Mouse (Mus musculus): Measurements from ENCODE around the gene Tmem198.

Gene Tmem198

DNA sequence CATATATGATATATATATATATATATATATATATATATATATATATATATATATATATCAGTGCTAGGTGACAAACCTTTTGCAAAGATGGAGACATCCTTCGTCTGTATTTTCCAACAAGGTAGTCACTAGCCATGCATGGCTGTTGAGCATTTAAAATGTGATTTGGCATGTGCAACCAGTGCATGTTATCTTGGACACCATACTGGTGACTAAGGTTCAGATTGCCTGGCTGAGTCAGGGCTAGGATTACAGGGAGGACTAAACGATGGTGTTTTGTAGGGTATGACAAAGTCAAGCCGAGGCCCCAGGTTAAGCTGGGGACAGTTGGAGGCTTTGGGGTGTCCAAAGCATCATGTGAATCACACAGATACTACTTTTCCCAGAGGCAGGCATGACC lies 23.9 kb upstream of the Tmem198 start:
- DNase-seq (ENCODE audit: low read depth, low spot score): no peak

DNA sequence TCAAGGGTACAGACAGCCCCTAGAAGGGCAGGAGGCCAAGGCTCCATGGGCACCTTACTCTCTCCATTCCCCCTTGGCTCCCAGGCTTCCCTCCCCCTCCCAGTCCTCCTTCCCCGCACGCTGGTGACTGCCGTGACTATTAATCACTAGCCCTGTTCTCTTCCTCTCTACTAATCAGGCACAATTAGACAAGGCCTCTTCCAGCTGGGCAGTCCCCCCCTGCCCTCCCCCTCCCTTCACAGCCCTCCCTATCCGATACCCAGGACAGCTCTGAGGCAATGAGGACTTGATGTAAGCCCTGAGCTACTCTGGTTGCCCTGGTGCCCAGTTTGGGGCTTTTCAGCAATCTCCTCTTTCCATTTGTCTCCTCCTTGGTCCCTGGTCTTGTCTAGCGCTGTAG lies 23.4 kb upstream of the Tmem198 start:
- DNase-seq (ENCODE audit: low read depth, low spot score): no peak

DNA sequence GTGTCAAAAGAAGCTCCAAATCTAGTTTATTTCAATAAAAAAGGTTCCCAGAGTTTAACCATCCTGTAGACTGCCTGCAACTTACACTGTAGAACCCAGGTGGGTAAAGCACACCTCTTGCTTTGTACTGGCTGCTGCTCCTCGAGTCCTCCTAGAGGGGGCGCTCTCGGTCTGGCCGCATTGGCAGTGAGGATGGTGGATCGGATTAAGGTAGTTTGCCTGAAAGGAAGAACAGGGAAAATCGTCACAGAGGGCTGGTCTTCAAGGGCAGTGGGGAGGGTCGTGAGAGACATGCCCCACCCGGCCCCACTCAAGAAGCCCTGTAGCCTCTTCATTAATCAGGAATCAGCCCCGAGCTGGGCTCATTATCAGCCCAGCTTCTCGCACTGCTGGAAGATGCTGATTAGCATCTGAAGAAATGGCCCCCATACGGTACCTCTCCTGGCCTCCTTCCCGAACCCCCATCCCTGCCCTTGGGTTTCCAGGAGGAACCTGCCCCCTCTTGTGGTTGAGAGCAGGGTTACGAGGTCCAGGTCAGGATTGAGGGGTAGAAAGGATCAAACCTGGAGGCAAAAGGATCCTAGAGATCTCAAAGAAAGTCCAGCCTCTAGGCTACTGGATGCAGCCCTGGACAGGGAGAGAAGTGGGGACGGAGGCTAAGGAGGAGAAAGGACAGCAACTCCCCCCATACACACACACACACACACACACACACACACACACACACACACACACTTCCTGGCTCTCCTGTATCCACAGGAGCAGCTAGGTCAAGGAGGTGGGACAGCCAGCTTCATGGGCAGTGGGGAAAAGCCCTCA lies 22.4 kb upstream of the Tmem198 start:
- DNase-seq (ENCODE audit: low read depth, low spot score): peak; percentile 71

DNA sequence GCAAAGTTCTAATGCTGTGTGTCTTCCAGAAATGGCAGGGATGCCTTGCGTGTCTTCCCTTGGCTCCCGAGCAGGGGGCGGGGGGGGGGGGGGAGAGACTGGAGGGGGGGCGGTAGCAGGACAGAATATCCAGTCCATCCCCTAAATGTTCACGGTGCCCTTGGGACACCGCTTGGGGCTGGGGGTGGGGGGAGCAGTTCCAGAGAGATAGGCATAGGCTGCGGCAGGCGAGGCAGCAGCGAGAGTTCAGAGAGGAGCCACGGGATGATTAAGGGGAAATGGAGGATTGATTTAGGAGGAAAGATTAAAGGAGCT lies 21.7 kb upstream of the Tmem198 start:
- no peak for DNase-seq (ENCODE audit: low read depth, low spot score)

DNA sequence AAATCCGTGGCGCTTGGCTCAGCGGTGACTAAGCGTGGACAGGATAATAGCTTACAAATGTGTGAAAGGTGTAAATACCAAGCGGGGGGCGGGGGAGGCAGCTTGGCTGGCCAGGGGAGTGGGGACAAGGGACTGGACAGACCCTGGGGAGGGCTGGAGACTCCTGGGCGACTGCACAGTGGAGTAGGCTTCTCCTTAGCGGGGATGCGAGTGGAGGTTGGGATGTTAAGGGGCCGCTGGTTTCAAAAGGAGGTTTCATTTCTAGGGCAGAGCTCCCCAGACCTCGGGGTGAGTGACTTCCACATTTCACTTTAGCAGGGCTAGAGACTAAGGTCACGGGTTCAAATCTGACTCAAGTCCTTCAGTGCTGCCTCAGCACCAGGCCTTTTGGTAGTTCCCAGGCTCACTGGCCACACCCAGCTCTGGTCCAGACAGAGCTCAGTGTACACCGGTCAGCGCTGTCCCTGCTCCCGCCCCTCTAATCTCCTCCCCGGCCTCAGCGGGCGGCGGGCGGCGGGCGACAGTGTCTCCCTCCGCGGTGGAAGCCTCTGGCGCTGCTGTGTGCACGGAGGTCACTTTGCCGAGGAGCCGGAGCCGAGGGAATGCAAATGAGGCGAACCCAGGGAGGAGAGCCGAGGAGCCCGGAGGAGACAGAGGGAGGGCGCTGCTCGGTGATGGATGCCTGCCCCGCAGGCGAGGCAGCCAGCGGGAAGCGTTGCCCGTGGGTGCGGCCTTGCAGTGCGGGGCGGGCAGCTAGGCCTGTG lies 21.1 kb upstream of the Tmem198 start:
- no peak for DNase-seq (ENCODE audit: low read depth, low spot score)

DNA sequence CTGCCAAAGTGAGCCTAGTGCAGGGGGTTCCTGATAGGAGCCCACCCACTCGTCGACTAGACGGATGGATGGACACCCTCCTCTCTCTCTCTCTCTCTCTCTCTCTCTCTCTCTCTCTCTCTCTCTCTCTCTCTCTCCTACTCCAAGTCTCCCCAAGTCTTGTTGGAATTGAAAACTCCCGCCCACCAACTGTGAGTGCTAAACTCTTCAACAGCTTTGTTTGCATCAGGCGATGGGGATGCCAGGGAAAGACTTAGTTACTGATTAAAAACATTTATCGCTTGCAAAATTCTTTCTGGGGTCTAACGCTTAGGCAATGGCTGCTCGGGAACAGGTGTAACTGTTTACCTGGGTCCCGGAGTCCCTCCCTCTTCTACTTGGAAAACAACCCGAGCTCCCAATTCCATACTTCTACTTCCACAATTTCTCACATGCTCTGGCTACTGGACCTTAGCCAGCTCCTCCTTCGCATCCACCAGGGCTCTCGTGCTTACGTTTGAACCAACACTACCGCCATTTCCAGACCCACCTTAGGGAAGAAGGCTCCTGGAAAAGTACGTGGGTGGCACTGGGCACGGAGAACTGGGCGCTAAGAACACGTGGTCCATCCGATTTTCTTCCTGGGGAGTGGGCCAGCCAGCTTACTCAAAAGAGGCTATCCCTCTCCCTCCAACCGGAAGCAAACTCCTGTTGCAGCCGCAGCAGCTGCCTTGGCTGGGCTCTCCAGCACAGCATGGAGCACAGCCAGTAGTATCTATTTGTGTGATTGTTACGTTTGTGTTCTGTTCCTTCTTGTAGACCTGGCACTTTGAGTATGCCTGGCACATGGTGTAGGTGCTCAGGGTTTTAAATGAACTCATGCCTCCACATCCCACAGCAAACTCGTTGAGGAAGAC lies 20.3 kb upstream of the Tmem198 start:
- no peak for DNase-seq (ENCODE audit: low read depth, low spot score)

DNA sequence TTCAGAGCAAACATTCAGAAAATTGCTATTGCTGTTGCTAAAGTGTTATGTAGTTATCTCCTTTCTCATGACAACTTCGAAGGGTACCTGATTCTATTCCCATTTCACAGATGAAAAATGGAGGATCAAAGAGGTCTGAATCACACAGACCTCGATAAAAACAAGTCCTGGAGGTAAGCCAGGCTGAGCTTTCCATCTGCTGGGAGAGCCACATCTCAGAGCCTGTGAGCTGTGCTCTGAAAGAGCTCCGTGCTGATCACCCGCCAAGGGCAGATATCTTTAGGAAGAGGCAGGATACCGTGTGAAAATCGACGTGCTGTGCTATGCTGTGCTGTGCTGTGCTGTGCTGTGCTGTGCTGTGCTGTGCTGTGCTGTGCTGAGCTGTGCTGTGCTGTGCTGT lies 19.0 kb upstream of the Tmem198 start:
- DNase-seq (ENCODE audit: low read depth, low spot score): no peak

DNA sequence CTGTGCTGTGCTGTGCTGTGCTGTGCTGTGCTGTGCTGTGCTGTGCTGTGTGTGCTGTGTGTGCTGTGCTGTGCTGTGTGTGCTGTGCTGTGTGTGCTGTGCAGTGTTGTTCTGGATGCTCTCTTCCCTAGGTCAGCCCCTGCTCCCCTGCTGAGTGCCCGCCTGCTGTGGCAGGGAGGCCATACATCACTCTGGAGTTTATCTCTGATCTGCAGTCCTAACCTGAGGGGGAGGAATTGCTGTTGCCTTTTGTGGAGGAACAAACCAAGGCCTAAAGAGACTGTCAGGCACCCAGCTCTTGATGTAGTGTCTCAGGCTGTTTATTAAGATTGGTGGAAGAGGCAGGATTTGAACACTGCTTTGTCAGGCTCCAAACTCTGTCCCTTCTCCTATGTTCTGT lies 16.7 kb upstream of the Tmem198 start:
- no peak for DNase-seq (ENCODE audit: low read depth, low spot score)

DNA sequence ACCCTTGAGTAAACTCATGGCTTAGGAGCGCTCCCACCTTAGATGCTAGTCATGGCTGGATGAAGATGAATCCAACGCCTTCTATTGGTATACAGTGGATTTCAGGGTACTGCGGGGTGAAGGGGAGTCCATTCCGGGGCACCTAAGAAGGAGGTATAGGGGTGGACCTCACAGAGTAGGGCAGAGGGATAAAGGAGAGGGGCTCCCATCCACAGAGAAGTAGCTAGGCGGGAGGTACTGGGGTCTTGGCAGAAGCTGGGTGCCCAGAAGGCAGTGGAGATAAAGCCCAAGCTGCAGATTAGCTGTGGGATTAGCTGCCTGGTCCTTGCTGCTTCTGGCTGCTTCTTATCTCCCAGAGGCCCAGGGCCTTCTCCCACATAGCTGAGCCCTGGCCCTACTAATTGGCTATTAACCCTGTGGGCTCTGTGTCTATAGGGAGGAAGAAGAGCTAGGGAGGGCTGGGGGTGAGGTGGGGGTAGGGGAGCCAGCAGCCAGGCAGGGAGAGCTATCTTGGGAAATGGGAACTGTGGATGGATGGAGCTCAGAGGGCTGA lies 15.6 kb upstream of the Tmem198 start:
- no peak for DNase-seq (ENCODE audit: low read depth, low spot score)

DNA sequence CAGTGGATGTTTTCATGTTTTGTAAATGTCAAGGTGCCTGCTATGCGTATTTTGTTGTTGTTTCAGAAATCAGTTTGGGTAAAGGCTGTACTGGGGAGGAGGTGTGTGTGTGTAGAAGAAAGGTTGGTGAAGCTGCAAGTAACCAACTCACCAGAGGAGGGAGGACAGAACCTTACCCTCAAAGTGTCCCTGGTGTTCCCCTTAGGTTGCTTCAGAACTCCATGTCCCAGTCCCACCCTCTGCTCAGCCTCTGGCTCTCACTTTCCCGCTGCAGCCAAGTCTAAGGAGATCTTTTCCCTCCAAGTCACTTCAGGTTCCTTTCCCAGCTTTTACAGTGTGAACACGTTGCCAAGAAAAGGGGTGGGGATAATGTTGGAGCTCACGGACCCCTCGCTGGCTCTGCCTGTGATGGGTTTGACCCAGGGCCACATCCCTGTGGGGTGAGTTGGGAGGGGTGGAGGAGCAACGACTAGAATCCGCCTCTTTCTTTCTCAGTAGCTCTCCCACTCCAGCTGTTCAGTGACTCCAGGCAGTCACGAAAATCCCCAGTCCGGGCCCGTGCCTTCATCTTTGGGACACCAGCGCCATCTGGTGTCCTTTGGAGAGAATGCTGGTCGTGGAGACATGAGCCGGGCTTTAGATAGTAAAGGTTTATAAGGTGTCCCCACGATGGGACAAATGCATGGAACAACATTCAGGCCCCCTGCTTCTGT lies 12.0 kb upstream of the Tmem198 start:
- DNase-seq (ENCODE audit: low read depth, low spot score): peak; percentile 78

DNA sequence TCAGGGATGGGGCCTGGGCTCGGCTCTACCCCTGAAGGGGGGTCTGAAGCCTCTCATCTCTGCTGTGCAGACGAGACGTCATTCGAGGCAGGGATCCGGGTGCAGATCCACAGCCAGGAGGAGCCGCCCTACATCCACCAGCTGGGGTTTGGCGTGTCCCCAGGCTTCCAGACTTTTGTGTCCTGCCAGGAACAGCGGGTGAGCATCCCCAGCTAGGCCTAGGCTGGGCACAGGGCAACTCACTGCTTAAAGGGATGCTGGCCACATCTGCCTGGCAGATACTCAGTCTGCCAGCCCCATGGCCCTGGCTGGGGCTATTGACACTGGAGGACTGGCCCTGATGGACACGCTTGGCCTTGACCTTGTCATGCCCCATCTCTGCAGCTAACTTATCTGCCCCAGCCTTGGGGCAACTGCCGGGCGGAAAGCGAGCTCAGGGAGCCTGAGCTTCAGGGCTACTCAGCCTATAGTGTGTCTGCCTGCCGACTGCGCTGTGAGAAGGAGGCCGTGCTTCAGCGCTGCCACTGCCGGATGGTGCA lies 10.0 kb upstream of the Tmem198 start:
- DNase-seq (ENCODE audit: low read depth, low spot score): no peak

DNA sequence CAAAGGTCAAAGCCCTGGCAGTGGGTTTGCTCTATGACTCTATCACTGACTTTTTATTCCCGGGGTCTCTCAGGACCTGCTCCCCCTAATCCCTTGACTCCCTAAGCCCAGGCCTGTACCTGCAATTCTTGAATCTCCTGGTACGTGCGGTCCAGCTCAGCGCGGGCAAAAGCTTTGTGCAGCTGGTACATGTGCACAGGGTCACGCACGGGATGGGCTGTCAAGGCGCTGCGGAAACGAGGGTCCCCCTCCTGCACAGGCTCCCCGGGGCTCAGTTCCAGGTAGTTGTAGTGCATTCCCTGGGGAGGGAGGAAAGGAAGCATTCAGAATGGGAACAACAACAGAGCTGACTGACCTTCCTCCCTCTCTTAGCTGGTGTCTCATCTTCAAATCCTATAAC lies 2.9 kb upstream of the Tmem198 start:
- no peak for DNase-seq (ENCODE audit: low read depth, low spot score)

DNA sequence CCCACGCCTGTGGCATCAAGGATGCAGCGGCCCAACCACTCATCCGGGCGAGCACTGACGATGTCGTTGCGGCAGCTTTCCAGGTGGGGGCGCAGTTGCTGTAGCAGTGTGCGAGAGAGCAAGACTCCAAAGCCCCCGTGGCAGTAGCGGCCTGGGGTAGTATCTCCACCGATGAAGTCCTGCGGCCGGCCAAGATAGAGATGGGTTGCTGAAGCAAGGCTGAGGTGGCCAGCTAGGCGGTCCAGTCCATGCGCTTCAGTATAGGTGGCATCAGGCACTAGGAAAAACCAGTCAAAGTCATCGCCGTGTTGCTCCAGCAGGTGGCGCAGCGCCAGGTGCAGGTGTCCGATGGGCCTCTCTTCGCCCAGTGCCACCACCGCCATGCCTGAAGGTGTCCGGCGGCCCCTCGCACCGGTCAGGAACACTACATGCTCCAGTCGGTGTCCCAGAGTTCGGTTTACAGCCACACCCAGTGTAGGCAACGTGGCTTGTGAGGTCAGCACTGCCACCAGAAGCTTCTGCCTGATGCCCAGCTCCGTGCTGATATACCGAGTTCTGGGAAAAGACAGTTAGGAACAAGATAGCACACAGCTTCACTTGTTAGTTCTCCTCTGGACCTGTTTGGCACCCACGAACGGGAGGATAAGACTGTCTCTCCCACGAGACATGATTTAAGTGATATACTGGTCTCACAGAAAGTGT lies 1.9 kb upstream of the Tmem198 start:
- DNase-seq (ENCODE audit: low read depth, low spot score): peak; percentile 78

DNA sequence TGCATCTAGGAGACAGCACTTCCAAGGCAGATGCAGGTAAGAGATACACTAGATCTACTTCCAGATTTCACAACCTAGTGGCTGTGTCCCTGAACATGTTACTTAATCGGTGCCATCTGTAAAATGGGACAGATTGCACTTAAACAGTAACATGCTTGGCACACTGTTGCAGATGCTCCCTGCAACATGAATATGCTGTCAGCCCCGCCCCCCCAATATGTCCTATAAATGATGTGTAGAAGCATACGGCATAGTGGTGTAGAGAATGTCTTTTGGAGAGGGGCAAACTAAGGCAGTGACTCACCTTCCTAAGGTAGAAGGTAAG lies 1.4 kb upstream of the Tmem198 start:
- no peak for DNase-seq (ENCODE audit: low read depth, low spot score)

DNA sequence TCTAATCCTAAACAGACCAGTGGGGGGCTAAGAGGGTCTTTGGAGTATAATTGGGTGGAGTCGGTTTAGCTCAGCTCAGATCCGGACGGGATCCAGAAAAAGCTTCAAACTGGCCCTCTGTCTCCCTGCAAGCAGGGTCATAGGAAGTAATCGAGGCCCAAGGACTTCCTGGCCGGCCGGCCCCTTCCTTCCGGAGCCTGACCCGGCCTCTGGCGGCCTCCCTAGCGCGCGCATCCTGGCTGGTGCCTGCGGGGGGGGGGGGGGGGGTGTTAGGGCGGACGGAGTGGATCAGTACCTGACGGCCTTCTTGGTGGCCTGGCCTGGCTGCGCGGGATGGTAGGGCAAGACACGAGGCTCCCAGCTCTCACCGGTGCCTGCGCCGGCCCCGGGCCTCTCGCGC lies 835 bp upstream of the Tmem198 start:
- DNase-seq (ENCODE audit: low read depth, low spot score): no peak

DNA sequence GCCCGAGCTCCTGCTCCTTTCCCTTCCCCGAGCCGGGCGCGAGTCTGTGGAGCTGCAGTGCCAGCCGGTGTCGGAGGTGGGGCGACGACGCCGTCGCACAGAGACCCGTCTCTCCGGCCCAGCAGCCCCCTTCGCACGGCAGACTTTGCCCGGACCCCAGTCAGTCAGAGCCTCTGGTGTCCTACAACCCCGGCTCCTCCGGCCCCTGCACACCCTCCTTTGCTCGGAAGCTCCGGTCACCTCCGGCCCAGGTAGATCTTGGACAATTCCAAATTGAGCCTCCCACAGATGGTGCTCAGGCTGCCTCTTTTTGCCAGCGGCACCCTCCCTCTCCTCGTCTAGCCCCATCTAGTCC lies 280 bp downstream of the Tmem198 start:
- DNase-seq (ENCODE audit: low read depth, low spot score): no peak

DNA sequence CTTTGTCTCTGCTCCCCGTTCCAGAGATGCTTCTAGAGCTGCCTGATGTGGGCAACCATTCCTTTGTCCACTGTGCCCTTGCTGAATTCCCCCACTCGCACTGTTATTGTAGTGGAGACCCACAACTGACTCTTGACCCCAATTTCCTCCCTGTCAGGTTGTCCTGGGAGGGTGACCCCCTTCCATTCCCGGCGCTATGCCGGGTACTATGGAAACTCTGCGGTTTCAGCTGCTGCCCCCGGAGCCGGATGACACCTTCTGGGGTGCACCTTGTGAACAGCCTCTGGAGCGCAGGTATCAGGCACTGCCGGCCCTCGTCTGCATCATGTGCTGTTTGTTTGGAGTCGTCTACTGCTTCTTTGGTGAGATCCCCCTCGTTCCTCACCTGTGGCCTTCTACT lies 704 bp downstream of the Tmem198 start:
- DNase-seq (ENCODE audit: low read depth, low spot score): no peak

DNA sequence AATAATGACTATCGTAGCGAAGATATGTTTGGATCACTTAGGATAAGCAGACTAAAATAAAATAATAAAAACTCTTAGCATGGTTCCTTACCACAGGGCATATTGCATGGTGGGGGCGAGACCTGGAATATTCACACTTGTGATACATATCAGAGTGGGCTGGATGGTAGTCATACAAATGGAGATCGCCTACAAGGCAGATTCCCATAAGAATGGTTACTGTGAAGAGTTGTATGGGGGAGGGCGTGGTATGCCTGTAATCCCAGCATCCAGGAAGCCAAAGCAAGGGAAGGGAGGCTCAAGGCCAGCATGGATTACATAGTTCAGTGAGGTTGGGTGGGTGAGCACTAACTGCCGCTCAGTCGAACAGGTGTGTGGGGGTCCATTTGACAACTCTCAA lies 1.4 kb downstream of the Tmem198 start:
- peak; percentile 82 for DNase-seq (ENCODE audit: low read depth, low spot score)

DNA sequence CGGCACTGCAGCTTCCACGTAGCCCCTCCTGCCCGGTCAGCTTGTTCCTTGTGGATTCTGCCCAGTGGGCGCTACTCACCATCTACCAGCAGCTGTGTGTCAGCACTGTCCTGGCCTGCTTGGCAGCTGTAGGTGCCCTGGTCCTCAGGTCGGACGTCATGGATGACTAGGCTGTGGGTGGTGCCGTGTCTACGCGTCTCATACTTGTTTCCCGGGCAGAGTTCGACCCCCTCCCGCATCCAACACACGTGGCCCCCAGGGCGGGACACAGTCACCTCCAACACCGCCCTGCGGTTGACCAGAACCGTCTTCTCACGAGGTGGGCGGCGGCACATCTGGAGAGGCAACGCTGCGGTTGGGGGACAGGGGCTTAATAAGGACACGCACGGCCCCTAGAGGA lies 7.2 kb downstream of the Tmem198 start:
- no peak for DNase-seq (ENCODE audit: low read depth, low spot score)

DNA sequence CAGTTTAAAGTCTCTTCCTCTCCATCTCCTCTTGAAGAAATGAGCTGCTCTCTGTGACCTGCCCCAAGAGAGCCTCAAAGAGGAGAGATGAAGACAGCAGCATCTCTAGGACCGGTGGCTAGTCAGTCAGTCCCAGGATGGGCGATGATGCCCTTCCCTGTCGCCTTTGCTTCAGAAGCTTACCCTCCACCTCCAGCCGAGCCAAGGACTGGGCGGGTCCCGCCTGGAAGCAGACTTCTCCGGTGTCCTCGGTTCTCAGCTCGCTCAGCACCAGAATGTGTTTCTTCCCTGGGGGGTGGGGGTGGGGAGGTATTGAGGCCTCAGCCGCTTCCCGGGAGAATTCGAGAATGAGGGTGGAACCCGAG lies 7.7 kb downstream of the Tmem198 start:
- no peak for DNase-seq (ENCODE audit: low read depth, low spot score)

All from R1 (cell line).